Mouse (Mus musculus) heart, postnatal 0 days (tissue): Measurements from ENCODE around the gene Acot7. TPM values are rescaled to one million over a fixed set of nuclear protein-coding genes. Genes with fewer than 3 reads are reported as not detected.

Experiments
- ATAC-seq: fragments of 200-750 bp; cut with Nextera tagmentation; 2 replicates; pipeline ENCODE4 v1.8.0; 2017; ENCODE audit warnings: low read depth, moderate number of reproducible peaks, moderate library complexity; ENCODE audit not compliant: insufficient read depth
- DNase-seq: peaks from one replicate; pipeline ENCODE4 v3.0.0-alpha.2; 2016; ENCODE audit warnings: low spot score
- H3K27ac ChIP-seq: fragments of 300-500 bp; sonication (generic); 2 replicates; pipeline ENCODE4 v1.5.1; 2014; ENCODE audit warnings: low read depth, mild to moderate bottlenecking
- H3K27me3 ChIP-seq: fragments of 300-500 bp; sonication (generic); 2 replicates; pipeline ENCODE4 v1.6.1; 2014; ENCODE audit warnings: low read length, mixed read lengths; ENCODE audit not compliant: control insufficient read depth, insufficient read depth
- H3K36me3 ChIP-seq: fragments of 300-500 bp; sonication (generic); replicated peaks from 2 replicates; pipeline ENCODE4 v1.6.1; 2014; ENCODE audit warnings: low read length, mixed read lengths; ENCODE audit not compliant: control insufficient read depth, insufficient read depth
- H3K4me1 ChIP-seq: fragments of 300-500 bp; sonication (generic); 2 replicates; pipeline ENCODE4 v1.6.1; 2014; ENCODE audit warnings: antibody characterized with exemption; ENCODE audit not compliant: control insufficient read depth, insufficient read depth
- H3K4me2 ChIP-seq: fragments of 300-500 bp; sonication (generic); 2 replicates; pipeline ENCODE4 v1.6.1; 2014; ENCODE audit warnings: low read depth, mild to moderate bottlenecking, low read length, moderate library complexity
- H3K4me3 ChIP-seq: fragments of 300-500 bp; sonication (generic); 2 replicates; pipeline ENCODE4 v1.5.1; 2014; ENCODE audit warnings: low read depth, low read length
- H3K9ac ChIP-seq: fragments of 300-500 bp; sonication (generic); replicated peaks from 2 replicates; pipeline ENCODE4 v1.6.1; 2014; ENCODE audit warnings: low read depth, low read length, mixed read lengths
- H3K9me3 ChIP-seq: fragments of 300-500 bp; sonication (generic); replicated peaks from 2 replicates; pipeline ENCODE4 v1.6.1; 2016; ENCODE audit warnings: low read length; ENCODE audit not compliant: control insufficient read depth
- CTCF ChIP-seq: IDR thresholded peaks from 2 replicates; pipeline ENCODE4 v1.5.1; 2016; ENCODE audit warnings: antibody characterized with exemption, control low read depth, low read depth
- EP300 ChIP-seq: IDR thresholded peaks from 2 replicates; pipeline ENCODE4 v1.6.1; 2016; ENCODE audit warnings: antibody characterized with exemption, low read depth
- WGBS: fragments of 180-500 bp; shearing (Covaris S2); extraction: QIAGEN DNeasy Blood & Tissue Kit; methylation state at CpG from one replicate; pipeline ENCODE4 v1.1.7; 2014; 5-methylcytosine and 5-hydroxymethylcytosine counted together
- polyA plus RNA-seq: library from polyadenylated mRNA; unstranded; fragments of >200 nt; fragmentation: Nextera tagmentation; extraction: Ambion mirVana; gene quantifications from 2 replicates; pipeline ENCODE4 v1.2.1, GENCODE M21; 2015
- total RNA-seq: library from RNA; depleted of rRNA; stranded (reverse); fragments of >200 nt; gene quantifications from 2 replicates; pipeline ENCODE4 v1.2.3, GENCODE M21; 2014; ENCODE audit warnings: low replicate concordance

Gene Acot7
- total and polyA plus RNA-seq, 2 experiments from 2014 or later = 39.5 to 68.8 TPM

- Histone ChIP-seq H3K4me1 (peaks cover 14% of the 10 kb centered on the region), H3K27me3 (no peaks in the 10 kb centered on the region), H3K9me3 (no peaks in the 10 kb centered on the region), H3K27ac (peak overlapping the region; percentile 98), H3K4me3 (peak overlapping the region; percentile 77), H3K4me2 (peak overlapping the region; percentile 99), H3K36me3 (no peaks in the 10 kb centered on the region), H3K9ac (peak overlapping the region; percentile 76)
- ATAC-seq (no peak), DNase-seq (no peak)
- 65% methylated on average over 6 of the region's 6 CpGs for WGBS
- TF ChIP-seq EP300 (no peak), CTCF (no peak)
Observed at GRCm38 (mm10) chr4:152177174-152177536, 779 bp upstream of the Acot7 start.

DNA sequence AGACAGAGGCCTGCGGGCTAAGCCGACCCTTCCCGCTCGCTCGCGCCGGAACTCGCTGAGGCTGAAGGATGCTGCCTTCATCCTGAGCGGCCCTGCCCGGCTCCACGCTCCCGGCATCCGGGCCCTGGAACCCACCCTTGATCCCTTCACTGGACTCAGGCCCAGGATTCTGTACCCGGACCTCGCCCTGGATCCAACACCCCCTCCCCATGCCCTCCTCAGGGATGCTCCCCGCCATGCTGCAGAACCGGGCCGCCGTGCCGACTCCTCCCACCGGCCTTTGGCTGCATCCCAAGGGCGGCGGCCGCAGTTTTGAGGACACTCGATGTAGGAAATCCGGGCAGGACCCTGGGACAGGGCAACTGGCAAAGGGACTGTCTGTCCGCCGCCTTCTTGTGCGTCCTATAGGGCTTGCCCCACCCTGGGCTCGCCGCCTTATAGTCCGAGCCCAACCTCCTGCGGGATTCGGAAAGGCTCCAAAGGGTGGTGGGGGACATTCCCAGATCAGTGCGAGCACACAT lies 470 bp downstream of the Acot7 start:
- Histone ChIP-seq H3K27me3 (no peaks in the 10 kb centered on the region), H3K4me1 (peaks cover 14% of the 10 kb centered on the region), H3K9me3 (no peaks in the 10 kb centered on the region), H3K9ac (peak overlapping the region; percentile 76), H3K36me3 (no peaks in the 10 kb centered on the region), H3K4me3 (peak overlapping the region; percentile 77), H3K4me2 (peak overlapping the region; percentile 99), H3K27ac (peak overlapping the region; percentile 98; the same call in 1 of the 2 replicates)
- 0% methylated on average over 35 of the region's 35 CpGs for WGBS
- no peak for DNase-seq
- ATAC-seq = peak; percentile 8
- TF ChIP-seq EP300 = no peak
- TF ChIP-seq CTCF = no peak

DNA sequence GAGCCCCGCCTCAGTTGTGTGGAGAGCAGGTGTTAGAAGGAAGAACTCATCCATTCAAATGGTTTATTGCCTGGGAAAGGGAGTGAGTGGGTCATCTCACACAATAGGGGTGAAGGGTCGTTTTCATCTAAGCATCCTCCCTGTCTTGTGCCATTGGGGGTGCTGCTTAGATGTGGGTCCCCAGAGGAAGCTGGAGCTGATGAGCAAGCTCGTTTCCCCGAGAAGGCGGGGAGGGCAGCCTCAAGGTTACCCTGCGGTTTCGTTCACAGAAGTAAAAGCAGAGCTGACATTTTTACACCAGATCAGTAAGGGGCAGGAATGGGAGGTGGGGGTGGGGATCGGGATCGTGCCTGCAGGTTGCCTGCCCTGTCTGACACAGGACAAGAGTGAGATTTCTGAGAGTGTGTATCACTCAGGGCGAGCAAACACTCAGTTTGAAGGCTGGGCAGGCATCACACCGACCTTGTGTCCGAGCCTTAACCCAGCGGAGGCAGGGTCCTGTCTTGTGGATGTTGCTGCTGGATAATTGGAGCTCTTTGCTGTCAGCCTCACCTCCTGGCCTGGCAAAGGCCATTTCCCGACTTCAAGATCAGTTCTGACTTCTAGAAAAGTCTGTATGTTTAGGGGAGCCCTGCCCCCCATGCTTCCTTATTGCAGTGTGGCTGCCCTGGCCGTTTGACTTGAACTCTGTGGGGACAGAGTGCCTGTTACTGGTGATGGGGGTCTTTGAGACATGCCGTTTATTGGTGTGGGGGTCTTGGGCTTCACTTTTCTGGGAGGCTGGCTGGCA lies 1.2 kb downstream of the Acot7 start:
- ATAC-seq (no peak), DNase-seq (no peak)
- H3K4me1 ChIP-seq = peaks cover 14% of the 10 kb centered on the region
- H3K9ac ChIP-seq = peak overlapping the region; percentile 76; the same call in 1 of the 2 replicates
- no peak overlapping the region for H3K27ac ChIP-seq
- H3K36me3 ChIP-seq = no peaks in the 10 kb centered on the region
- no peaks in the 10 kb centered on the region for H3K27me3 ChIP-seq
- H3K4me3 ChIP-seq = peak overlapping the region; percentile 77
- no peaks in the 10 kb centered on the region for H3K9me3 ChIP-seq
- WGBS = 40% methylated on average over 16 of the region's 16 CpGs
- TF ChIP-seq EP300 = no peak
- H3K4me2 ChIP-seq = peak overlapping the region; percentile 99

DNA sequence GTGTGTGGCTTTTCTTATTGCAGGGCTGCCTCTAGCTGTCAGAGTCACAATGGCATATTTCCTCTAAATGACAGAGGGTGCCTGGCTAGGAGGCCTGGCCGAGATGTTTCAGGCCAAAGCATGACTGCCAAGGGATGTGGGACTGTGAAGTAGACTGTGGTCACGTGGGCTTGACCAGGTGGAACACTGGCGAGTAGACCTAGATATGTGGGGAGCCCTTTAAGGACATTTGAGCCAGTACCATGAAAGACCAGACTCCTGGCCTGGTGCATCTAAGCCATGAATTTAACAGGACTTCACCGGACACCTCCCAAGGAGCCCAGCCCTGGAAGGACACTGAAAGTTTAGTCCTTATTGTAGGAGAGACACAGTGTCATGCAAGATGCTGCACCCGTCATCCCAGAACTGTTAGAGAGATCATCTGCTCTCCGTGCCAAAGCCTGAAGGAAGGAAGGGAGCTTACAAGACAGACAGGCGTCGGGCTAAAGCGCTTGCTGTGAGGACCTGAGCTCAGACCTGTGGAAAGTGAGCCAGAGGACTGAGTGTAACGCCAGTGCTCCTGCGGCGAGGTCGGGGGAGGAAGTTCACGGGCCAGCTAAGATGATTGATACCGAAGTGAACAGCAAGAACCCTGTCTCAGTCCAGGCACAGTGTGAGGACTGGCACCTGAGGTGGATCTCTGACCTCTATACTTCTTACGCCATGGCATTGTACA lies 2.2 kb downstream of the Acot7 start:
- Histone ChIP-seq H3K9ac (no peak overlapping the region), H3K27ac (no peak overlapping the region), H3K27me3 (no peaks in the 10 kb centered on the region), H3K4me1 (peaks cover 21% of the 10 kb centered on the region), H3K4me3 (no peak overlapping the region), H3K9me3 (no peaks in the 10 kb centered on the region), H3K36me3 (no peaks in the 10 kb centered on the region), H3K4me2 (no peak overlapping the region)
- DNase-seq (no peak), ATAC-seq (no peak)
- WGBS = 81% methylated on average over 16 of the region's 16 CpGs
- TF ChIP-seq CTCF = no peak
- no peak for TF ChIP-seq EP300

GRCm38 (mm10) chr4:152182205-152182604 lies 4.3 kb downstream of the Acot7 start:
- H3K4me1 ChIP-seq = peaks cover 36% of the 10 kb centered on the region
- no peaks in the 10 kb centered on the region for H3K36me3 ChIP-seq
- no peak overlapping the region for H3K27ac ChIP-seq
- no peak for ATAC-seq
- no peak overlapping the region for H3K9ac ChIP-seq
- TF ChIP-seq EP300 (no peak), CTCF (no peak)
- no peaks in the 10 kb centered on the region for H3K27me3 ChIP-seq
- WGBS = 83% methylated on average over 10 of the region's 10 CpGs
- no peak for DNase-seq
- no peak overlapping the region for H3K4me2 ChIP-seq
- no peak overlapping the region for H3K4me3 ChIP-seq
- no peaks in the 10 kb centered on the region for H3K9me3 ChIP-seq
